Mouse (Mus musculus): Measurements from ENCODE around the gene Gm42372.

Gene Gm42372

GRCm38 (mm10) chr7:17028923-17029322 lies 46.0 kb downstream of the Gm42372 start:
- intact Hi-C loops (cut with DNase I) = no loop called here

DNA sequence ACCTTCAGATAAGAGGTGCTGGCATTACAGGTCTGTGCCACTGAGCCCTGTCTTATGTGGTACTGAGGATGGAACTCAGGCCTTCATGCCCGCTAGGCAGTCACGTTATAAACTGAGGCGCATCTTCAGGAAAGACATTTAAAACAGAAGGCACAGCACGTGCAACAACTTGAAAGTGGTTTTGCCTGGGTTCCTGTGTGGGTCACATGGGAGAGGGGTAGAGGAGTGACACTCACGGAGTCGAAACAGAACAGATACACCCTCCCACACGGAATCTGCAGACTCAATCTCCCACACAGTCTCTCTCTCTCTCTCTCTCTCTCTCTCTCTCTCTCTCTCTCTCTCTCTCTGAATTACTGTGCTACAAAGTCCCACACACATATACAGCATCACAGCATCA lies 47.4 kb downstream of the Gm42372 start:
- intact Hi-C loops (cut with DNase I) = no loop called here

Measured in adrenal gland (tissue).